Mouse (Mus musculus) MEL (cell line): Measurements from ENCODE around the gene Cbx4. TPM values are rescaled to one million over a fixed set of nuclear protein-coding genes. Genes with fewer than 3 reads are reported as not detected.
A peak's percentile ranks its signal among the peaks of the same experiment; 100 is the strongest.

Experiments
- DNase-seq: peaks from one replicate; pipeline ENCODE4 v3.0.0; 2011; ENCODE audit warnings: low read depth, low spot score
- H3K27ac ChIP-seq: 2 replicates; pipeline ENCODE4 v1.5.1; 2012; ENCODE audit warnings: low read depth, mild to moderate bottlenecking, control low read depth, low read length, moderate library complexity; ENCODE audit not compliant: control insufficient read depth
- H3K27me3 ChIP-seq, 2 experiments: fragments of 150-350 bp in 1 of 2; sonication (generic) in 1 of 2; 2 replicates each; pipeline ENCODE4 v1.6.1; 2012; ENCODE audit warnings: low read length in 2 of 2, mild to moderate bottlenecking in 2 of 2, improper control_type of control experiment in 1 of 2, moderate library complexity in 1 of 2; ENCODE audit not compliant: insufficient read depth in 2 of 2, control insufficient read depth in 1 of 2
- H3K36me3 ChIP-seq, 2 experiments: 2 replicates each; pipeline ENCODE4 v1.6.1; 2012 to 2014; ENCODE audit warnings: low read length in 2 of 2, improper control_type of control experiment in 1 of 2, inconsistent platforms in 1 of 2, mild to moderate bottlenecking in 1 of 2; ENCODE audit not compliant: insufficient read depth in 2 of 2, control insufficient read depth in 1 of 2
- H3K4me1 ChIP-seq, 2 experiments: fragments of 150-350 bp in 1 of 2; sonication (generic) in 1 of 2; 2 replicates each; pipeline ENCODE4 v1.6.1; 2012; ENCODE audit warnings: low read length in 2 of 2, improper control_type of control experiment in 1 of 2, mild to moderate bottlenecking in 1 of 2; ENCODE audit not compliant: insufficient read depth in 2 of 2, control insufficient read depth in 1 of 2
- H3K4me3 ChIP-seq, 2 experiments: fragments of 150-350 bp in 1 of 2; sonication (generic) in 1 of 2; 2 replicates each; pipeline ENCODE4 v1.5.1; 2012; ENCODE audit warnings: low read depth in 2 of 2, low read length in 2 of 2, mild to moderate bottlenecking in 2 of 2, moderate library complexity in 2 of 2, control low read depth in 1 of 2, improper control_type of control experiment in 1 of 2; ENCODE audit not compliant: control insufficient read depth in 1 of 2, insufficient read depth in 1 of 2
- H3K79me2 ChIP-seq: 2 replicates; pipeline ENCODE4 v1.6.1; 2012; ENCODE audit warnings: mild to moderate bottlenecking, low read length, moderate library complexity; ENCODE audit not compliant: control insufficient read depth, poor library complexity, insufficient read depth
- H3K9ac ChIP-seq: 2 replicates; pipeline ENCODE4 v1.6.1; 2012; ENCODE audit warnings: low read depth, mild to moderate bottlenecking, control low read depth, low read length, moderate library complexity; ENCODE audit not compliant: control insufficient read depth, poor library complexity, severe bottlenecking
- H3K9me3 ChIP-seq: fragments of 150-350 bp; sonication (generic); replicated peaks from 2 replicates; pipeline ENCODE4 v1.6.1; 2012; ENCODE audit warnings: mild to moderate bottlenecking, low read length, improper control_type of control experiment, moderate library complexity; ENCODE audit not compliant: insufficient read depth
- BHLHE40 ChIP-seq: IDR thresholded peaks from 2 replicates; pipeline ENCODE4 v1.6.1; 2012; ENCODE audit warnings: low read depth, mild to moderate bottlenecking, inconsistent platforms, low read length, improper control_type of control experiment, borderline replicate concordance
- CHD1 ChIP-seq: IDR thresholded peaks from 2 replicates; pipeline ENCODE4 v1.6.1; 2012; ENCODE audit warnings: low read depth, mild to moderate bottlenecking, inconsistent platforms, low read length, improper control_type of control experiment
- CTCF ChIP-seq, 3 experiments: IDR thresholded peaks in 2 of 3; conservative IDR thresholded peaks in 1 of 3; 2 replicates each; pipeline ENCODE4 v1.5.1; 2011 to 2012; ENCODE audit warnings: low read length in 3 of 3, low read depth in 2 of 3, mild to moderate bottlenecking in 2 of 3, improper control_type of control experiment in 1 of 3, inconsistent platforms in 1 of 3, mixed read lengths in 1 of 3, moderate library complexity in 1 of 3; ENCODE audit not compliant: control insufficient read depth in 1 of 3, insufficient read depth in 1 of 3, poor library complexity in 1 of 3, severe bottlenecking in 1 of 3
- EP300 ChIP-seq, 2 experiments: IDR thresholded peaks; 2 replicates each; pipeline ENCODE4 v1.6.1; 2011; ENCODE audit warnings: improper control_type of control experiment in 2 of 2, low read length in 2 of 2, low read depth in 1 of 2, mild to moderate bottlenecking in 1 of 2
- ETS1 ChIP-seq: IDR thresholded peaks from 2 replicates; pipeline ENCODE4 v1.6.1; 2012; ENCODE audit warnings: low read depth, mild to moderate bottlenecking, inconsistent platforms, low read length, improper control_type of control experiment, moderate library complexity
- GABPA ChIP-seq: IDR thresholded peaks from 2 replicates; pipeline ENCODE4 v1.6.1; 2012; ENCODE audit warnings: low read depth, mild to moderate bottlenecking, inconsistent platforms, low read length, improper control_type of control experiment, moderate library complexity
- GATA1 ChIP-seq: IDR thresholded peaks from 2 replicates; pipeline ENCODE4 v1.6.1; 2011; ENCODE audit warnings: low read depth, low read length, improper control_type of control experiment
- HCFC1 ChIP-seq: IDR thresholded peaks from 2 replicates; pipeline ENCODE4 v1.6.1; 2012; ENCODE audit warnings: low read depth, mild to moderate bottlenecking, inconsistent platforms, low read length, improper control_type of control experiment, moderate library complexity
- KAT2A ChIP-seq: conservative IDR thresholded peaks from 2 replicates; pipeline ENCODE4 v1.6.1; 2012; ENCODE audit warnings: low read depth, low read length, improper control_type of control experiment, inconsistent platforms
- MAFK ChIP-seq: IDR thresholded peaks from 2 replicates; pipeline ENCODE4 v1.6.1; 2011; ENCODE audit warnings: low read depth, mild to moderate bottlenecking, low read length, improper control_type of control experiment, borderline replicate concordance
- MAX ChIP-seq: IDR thresholded peaks from 2 replicates; pipeline ENCODE4 v1.6.1; 2011; ENCODE audit warnings: low read length, improper control_type of control experiment
- MAZ ChIP-seq: IDR thresholded peaks from 2 replicates; pipeline ENCODE4 v1.6.1; 2012; ENCODE audit warnings: low read depth, mild to moderate bottlenecking, inconsistent platforms, low read length, improper control_type of control experiment
- MXI1 ChIP-seq: IDR thresholded peaks from 2 replicates; pipeline ENCODE4 v1.6.1; 2011; ENCODE audit warnings: mild to moderate bottlenecking, low read depth, low read length, improper control_type of control experiment
- MYB ChIP-seq: IDR thresholded peaks from 2 replicates; pipeline ENCODE4 v1.6.1; 2011; ENCODE audit warnings: mild to moderate bottlenecking, low read depth, low read length, improper control_type of control experiment
- MYC ChIP-seq: IDR thresholded peaks from 2 replicates; pipeline ENCODE4 v1.6.1; 2011; ENCODE audit warnings: low read depth, mild to moderate bottlenecking, low read length, improper control_type of control experiment, moderate library complexity
- NELFE ChIP-seq: IDR thresholded peaks from 2 replicates; pipeline ENCODE4 v1.6.1; 2011; ENCODE audit warnings: low read depth, low read length, improper control_type of control experiment
- NRF1 ChIP-seq: IDR thresholded peaks from 2 replicates; pipeline ENCODE4 v1.6.1; 2014; ENCODE audit warnings: low read depth, mild to moderate bottlenecking, inconsistent platforms, low read length, improper control_type of control experiment, moderate library complexity; ENCODE audit not compliant: poor library complexity, insufficient read depth, severe bottlenecking
- POLR2A ChIP-seq, 2 experiments: IDR thresholded peaks; 2 replicates each; pipeline ENCODE4 v1.6.1; 2011 to 2012; ENCODE audit warnings: low read length in 2 of 2, mild to moderate bottlenecking in 2 of 2, control low read depth in 1 of 2, improper control_type of control experiment in 1 of 2, low read depth in 1 of 2, moderate library complexity in 1 of 2; ENCODE audit not compliant: control insufficient read depth in 1 of 2, insufficient read depth in 1 of 2, poor library complexity in 1 of 2
- POLR2AphosphoS2 ChIP-seq: IDR thresholded peaks from 2 replicates; pipeline ENCODE4 v1.6.1; 2011; ENCODE audit warnings: low read length, improper control_type of control experiment
- RCOR1 ChIP-seq: IDR thresholded peaks from 2 replicates; pipeline ENCODE4 v1.6.1; 2012; ENCODE audit warnings: low read depth, mild to moderate bottlenecking, inconsistent platforms, low read length, improper control_type of control experiment
- SIN3A ChIP-seq: IDR thresholded peaks from 2 replicates; pipeline ENCODE4 v1.6.1; 2012; ENCODE audit warnings: low read length, improper control_type of control experiment, inconsistent platforms
- SMC3 ChIP-seq: IDR thresholded peaks from 2 replicates; pipeline ENCODE4 v1.6.1; 2011; ENCODE audit warnings: low read depth, low read length, improper control_type of control experiment
- TBP ChIP-seq: IDR thresholded peaks from 2 replicates; pipeline ENCODE4 v1.8.0; 2011; ENCODE audit warnings: low read depth, low read length, improper control_type of control experiment
- TCF12 ChIP-seq: IDR thresholded peaks from 2 replicates; pipeline ENCODE4 v1.6.1; 2014; ENCODE audit warnings: low read depth, mild to moderate bottlenecking, inconsistent platforms, low read length, improper control_type of control experiment, moderate library complexity
- USF1 ChIP-seq: IDR thresholded peaks from 2 replicates; pipeline ENCODE4 v1.6.1; 2014; ENCODE audit warnings: low read depth, mild to moderate bottlenecking, inconsistent platforms, low read length, improper control_type of control experiment, moderate library complexity
- ZMIZ1 ChIP-seq: IDR thresholded peaks from 2 replicates; pipeline ENCODE4 v1.6.1; 2012; ENCODE audit warnings: low read depth, mild to moderate bottlenecking, inconsistent platforms, low read length, improper control_type of control experiment, moderate library complexity
- polyA plus RNA-seq, 2 experiments: library from polyadenylated mRNA; stranded (reverse) in 1 of 2; unstranded in 1 of 2; fragments of >175 nt in 1 of 2; fragments of >200 nt in 1 of 2; gene quantifications; 2 replicates each; pipeline versions ENCODE4 v1.2.1 to v1.2.4; 2012; ENCODE audit warnings: low replicate concordance in 2 of 2, low read depth in 1 of 2; ENCODE audit not compliant: insufficient read length in 2 of 2, insufficient read depth in 1 of 2, missing spikeins in 1 of 2
- total RNA-seq: library from RNA; depleted of rRNA; stranded (reverse); fragments of 300-350 nt; gene quantifications from 2 replicates; pipeline ENCODE4 v1.2.3, GENCODE M21; 2012

Cbx4 gene
- total and polyA plus RNA-seq, 3 experiments, result 8.0 to 22.6 TPM; not detected in 1

GRCm38 (mm10) chr11:119134586-119134985 lies 48.6 kb upstream of the Cbx4 start:
- DNase-seq, result peak; percentile 94
- Histone ChIP-seq H3K9ac (peak overlapping the region; percentile 80), H3K36me3 (peaks cover 0 to 15% of the 10 kb centered on the region in 2 experiments; a peak in 2 of 4 replicates), H3K4me3 (peak overlapping the region; percentile 62 to 82), H3K79me2 (no peaks in the 10 kb centered on the region; the same call in 1 of the 2 replicates), H3K4me1 (peaks cover 0 to 24% of the 10 kb centered on the region in 2 experiments; a peak in 3 of 4 replicates), H3K9me3 (no peaks in the 10 kb centered on the region), H3K27me3 (no peaks in the 10 kb centered on the region), H3K27ac (peak overlapping the region; percentile 81)
- TF ChIP-seq MAZ (peak; percentile 50; the same call in 1 of the 2 replicates), MYB (no peak), CHD1 (no peak; the same call in 1 of the 2 replicates), POLR2AphosphoS2 (peak; percentile 72), EP300 (IDR thresholded peaks at IDR 0.05; ENCODE audit: low read depth in 1 of 2, low read length in 2 of 2) (peak; percentile 24 to 65; a peak in 3 of 4 replicates), RCOR1 (0 out of 2 replicates have a peak, but pooled peaks have one; percentile 18), NRF1 (no peak), SIN3A (peak; percentile 68), SMC3 (no peak), MAFK (no peak), GATA1 (peak; percentile 88), KAT2A (peak; percentile 33; the same call in 1 of the 2 replicates), BHLHE40 (no peak), MXI1 (peak; percentile 66), CTCF (IDR thresholded peaks at IDR 0.05 in 2 of 3, conservative IDR thresholded peaks at IDR 0.05 in 1 of 3; ENCODE audit: control insufficient read depth in 1 of 3, insufficient read depth in 1 of 3, low read depth in 2 of 3, low read length in 3 of 3, poor library complexity in 1 of 3, severe bottlenecking in 1 of 3) (no peak), NELFE (peak; percentile 88), ZMIZ1 (peak; percentile 85), TCF12 (peak; percentile 80), ETS1 (peak; percentile 62; the same call in 1 of the 2 replicates), MYC (0 out of 2 replicates have a peak, but pooled peaks have one; percentile 47), USF1 (0 out of 2 replicates have a peak, but pooled peaks have one; percentile 17), TBP (peak; percentile 86), MAX (peak; percentile 68), GABPA (no peak), HCFC1 (peak; percentile 73), POLR2A (IDR thresholded peaks at IDR 0.05; ENCODE audit: control insufficient read depth in 1 of 2, insufficient read depth in 1 of 2, low read depth in 1 of 2, low read length in 2 of 2, poor library complexity in 1 of 2) (peak; percentile 88 to 91; a peak in 3 of 4 replicates)
- TF ChIP-seq, all 39 proteins: peak for 18
